ENCODE assay signal across 10 mouse cellular contexts in the genomic region with DNA sequence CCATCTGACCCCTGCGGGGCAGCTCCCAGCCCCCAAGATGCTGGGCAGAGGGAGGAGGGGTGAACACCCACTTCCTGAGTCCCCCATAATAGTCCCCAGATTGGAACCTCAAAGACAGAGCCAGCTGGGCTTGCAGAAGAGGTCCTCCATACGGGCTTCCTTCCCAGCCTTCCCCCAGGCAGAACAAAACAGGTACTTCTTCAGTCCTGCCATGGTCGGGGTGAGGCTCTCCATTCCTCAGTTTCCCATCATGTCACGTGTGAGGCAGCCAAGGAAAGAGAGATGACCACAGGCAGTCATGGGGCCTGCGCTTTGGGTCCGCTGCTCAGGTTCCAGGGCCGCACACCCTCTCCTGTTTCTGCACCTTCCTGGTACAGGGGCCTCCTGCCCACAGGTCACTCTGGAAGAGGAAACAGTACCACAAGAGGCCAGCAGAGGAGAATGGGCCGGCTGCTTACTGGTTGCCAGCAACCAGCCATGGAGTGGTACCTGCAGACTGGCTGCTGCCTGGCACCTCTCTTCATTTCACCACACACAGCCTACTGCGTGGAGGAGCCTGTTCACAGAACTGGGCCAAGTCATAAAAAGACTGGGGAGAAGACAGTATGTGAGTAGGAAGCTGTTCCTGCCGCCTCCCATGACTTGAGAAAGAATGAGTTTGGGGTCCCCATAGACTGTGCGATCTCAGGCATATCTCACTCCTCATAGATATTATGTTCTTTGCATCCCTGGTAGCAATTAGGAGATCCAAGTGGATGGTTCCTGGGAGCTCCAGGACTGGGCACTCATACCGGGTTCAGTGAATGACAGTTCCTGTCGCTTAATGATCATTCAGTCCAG. TPM values are rescaled to one million over a fixed set of nuclear protein-coding genes. Genes with fewer than 3 reads are reported as not detected.
DNase-seq lines count a peak whose midpoint lies in the region; ATAC-seq and TF ChIP-seq lines count a peak whose summit lies in the region.
"Had no signal": no experiment of that assay in that cellular context is flagged by ENCODE, and none has a peak within 500 bp of the region (broad histone marks: within the 10 kb centered on the region; RNA-seq: fewer than 3 reads in every experiment).

No protein-coding gene starts in this region.

- no peak overlapping the region for H3K9ac ChIP-seq in kidney, embryonic 15.5 days
- no peak overlapping the region for H3K9ac ChIP-seq in forebrain, embryonic 15.5 days (replicated peaks)
- H3K9ac ChIP-seq in liver, embryonic 15.5 days, result no peak overlapping the region
- H3K9ac ChIP-seq: embryonic facial prominence, embryonic 15.5 days had no signal

- no peak for DNase-seq in kidney, adult 9 months
- peak; percentile 20 for DNase-seq in ZHBTc4 (ENCODE audit: low read depth, low spot score)
- DNase-seq in right cerebral cortex, postnatal 4 days, result no peak
- no peak for DNase-seq in cerebellum, postnatal 4 days (ENCODE audit: low spot score in 2 of 2)
- DNase-seq in kidney, adult 2 months, result no peak

- no peak for TF ChIP-seq CTCF in kidney, adult 2 months (conservative IDR thresholded peaks at IDR 0.05; ENCODE audit: insufficient read depth, insufficient read length, low read depth, low read length)

- no peak overlapping the region for H3K4me3 ChIP-seq in kidney, embryonic 15.5 days (replicated peaks)
- H3K4me3 ChIP-seq in forebrain, embryonic 15.5 days, result no peak overlapping the region
- H3K4me3 ChIP-seq in liver, embryonic 15.5 days (replicated peaks), result no peak overlapping the region
- H3K4me3 ChIP-seq in kidney, adult 2 months (ENCODE audit: insufficient read depth, low read depth, low read length), result no peak overlapping the region
- H3K4me3 ChIP-seq: embryonic facial prominence, embryonic 15.5 days; left cerebral cortex, adult 2 months had no signal

- H3K36me3 ChIP-seq in kidney, embryonic 15.5 days, result no peaks in the 10 kb centered on the region
- H3K36me3 ChIP-seq in forebrain, embryonic 15.5 days, result no peaks in the 10 kb centered on the region
- H3K36me3 ChIP-seq in liver, embryonic 15.5 days (replicated peaks), result no peaks in the 10 kb centered on the region
- H3K36me3 ChIP-seq in kidney, adult 2 months (ENCODE audit: control insufficient read depth, insufficient read depth, low read length), result no peaks in the 10 kb centered on the region
- H3K36me3 ChIP-seq: embryonic facial prominence, embryonic 15.5 days had no signal

- 0 out of 2 replicates have a peak overlapping the region, but pooled peaks have one; percentile 7 for H3K27ac ChIP-seq in kidney, embryonic 15.5 days
- no peak overlapping the region for H3K27ac ChIP-seq in forebrain, embryonic 15.5 days (replicated peaks)
- H3K27ac ChIP-seq in liver, embryonic 15.5 days (replicated peaks), result no peak overlapping the region
- H3K27ac ChIP-seq in kidney, adult 2 months (ENCODE audit: insufficient read depth, low read depth, low read length), result no peak overlapping the region
- H3K27ac ChIP-seq: embryonic facial prominence, embryonic 15.5 days; left cerebral cortex, adult 2 months had no signal

- peak; percentile 42 for ATAC-seq in kidney, embryonic 15.5 days (replicated peaks; ENCODE audit: low FRiP score)
- ATAC-seq in forebrain, embryonic 15.5 days (replicated peaks), result peak; percentile 34
- ATAC-seq in liver, embryonic 15.5 days (ENCODE audit: insufficient read depth), result peak; percentile 32; the same call in 1 of the 2 replicates

- 59% methylated on average over 13 of the region's 13 CpGs for WGBS in kidney, embryonic 15.5 days
- WGBS in forebrain, embryonic 15.5 days, result 62% methylated on average over 13 of the region's 13 CpGs
- WGBS in liver, embryonic 15.5 days (ENCODE audit: insufficient replicate concordance), result 44% methylated on average over 13 of the region's 13 CpGs
- 64% methylated on average over 13 of the region's 13 CpGs for WGBS in kidney, adult 2 months

- H3K27me3 ChIP-seq in kidney, embryonic 15.5 days, result no peaks in the 10 kb centered on the region
- H3K27me3 ChIP-seq in forebrain, embryonic 15.5 days, result no peaks in the 10 kb centered on the region
- H3K27me3 ChIP-seq in liver, embryonic 15.5 days, result no peaks in the 10 kb centered on the region; the same call in 1 of the 2 replicates
- H3K27me3 ChIP-seq in kidney, adult 2 months (replicated peaks; ENCODE audit: control insufficient read depth, insufficient read depth, low read length), result no peaks in the 10 kb centered on the region
- H3K27me3 ChIP-seq: embryonic facial prominence, embryonic 15.5 days had no signal

- no peaks in the 10 kb centered on the region for H3K9me3 ChIP-seq in kidney, embryonic 15.5 days (replicated peaks)
- no peaks in the 10 kb centered on the region for H3K9me3 ChIP-seq in forebrain, embryonic 15.5 days
- H3K9me3 ChIP-seq in liver, embryonic 15.5 days (replicated peaks), result no peaks in the 10 kb centered on the region
- H3K9me3 ChIP-seq: embryonic facial prominence, embryonic 15.5 days had no signal

- H3K4me1 ChIP-seq in kidney, embryonic 15.5 days, result peaks cover 15% of the 10 kb centered on the region; the same call in 1 of the 2 replicates
- H3K4me1 ChIP-seq in forebrain, embryonic 15.5 days, result no peaks in the 10 kb centered on the region
- H3K4me1 ChIP-seq in liver, embryonic 15.5 days (replicated peaks), result peaks cover 8% of the 10 kb centered on the region
- no peaks in the 10 kb centered on the region for H3K4me1 ChIP-seq in kidney, adult 2 months (ENCODE audit: control insufficient read depth, insufficient read depth, low read length)

- TF ChIP-seq POLR2A in kidney, adult 2 months (IDR thresholded peaks at IDR 0.05; ENCODE audit: low read depth, low read length), result no peak

- H3K4me2 ChIP-seq in kidney, embryonic 15.5 days, result no peak overlapping the region
- H3K4me2 ChIP-seq in forebrain, embryonic 15.5 days (replicated peaks), result no peak overlapping the region
- no peak overlapping the region for H3K4me2 ChIP-seq in liver, embryonic 15.5 days
- H3K4me2 ChIP-seq: embryonic facial prominence, embryonic 15.5 days had no signal

RNA-seq across cellular contexts. Expression of gene Phykpl, which starts 45.4 kb away (rescaled TPM):
- polyA plus RNA-seq in kidney, embryonic 15.5 days (2015; fragmentation: Nextera tagmentation; extraction: Ambion mirVana), result 22.2 and 23.1 TPM in 2 replicates
- polyA plus RNA-seq in forebrain, embryonic 15.5 days (2015; fragmentation: Nextera tagmentation; extraction: Ambion mirVana), result 12.6 and 13.1 TPM in 2 replicates
- 11.8 and 12.0 TPM in 2 replicates for polyA plus RNA-seq in liver, embryonic 15.5 days (2015; fragmentation: Nextera tagmentation; extraction: Ambion mirVana)
- polyA plus RNA-seq in kidney, adult 2 months (2012; rRNA removed), result 28.5 and 34.5 TPM in 2 replicates
